ENCODE assay signal across 13 mouse cellular contexts in genomic region chr17:28300850-28301249, GRCm38 (mm10). TPM values are rescaled to one million over a fixed set of nuclear protein-coding genes. Genes with fewer than 3 reads are reported as not detected.
DNase-seq lines count a peak whose midpoint lies in the region; TF ChIP-seq lines count a peak whose summit lies in the region.
"Had no signal": no experiment of that assay in that cellular context is flagged by ENCODE, and none has a peak within 500 bp of the region (broad histone marks: within the 10 kb centered on the region; RNA-seq: fewer than 3 reads in every experiment).

No protein-coding gene starts in this region.

- no peak overlapping the region for H3K4me3 ChIP-seq in heart, embryonic 10.5 days
- peak overlapping the region; percentile 23; the same call in 1 of the 2 replicates for H3K4me3 ChIP-seq in E14TG2a.4 (replicated peaks; ENCODE audit: low read length)
- no peak overlapping the region for H3K4me3 ChIP-seq in embryonic facial prominence, embryonic 10.5 days
- H3K4me3 ChIP-seq: erythroblast, embryonic 14.5 days; intestine, embryonic 15.5 days had no signal

- peaks cover 25% of the 10 kb centered on the region for H3K36me3 ChIP-seq in heart, embryonic 10.5 days
- H3K36me3 ChIP-seq in E14TG2a.4 (ENCODE audit: insufficient read depth, low read length), result peaks cover 19% of the 10 kb centered on the region
- H3K36me3 ChIP-seq in embryonic facial prominence, embryonic 10.5 days (replicated peaks), result peaks cover 26% of the 10 kb centered on the region

- 69% methylated on average over 3 of the region's 3 CpGs for WGBS in heart, embryonic 10.5 days
- WGBS in embryonic facial prominence, embryonic 10.5 days, result 73% methylated on average over 3 of the region's 3 CpGs

- H3K4me1 ChIP-seq in heart, embryonic 10.5 days, result peaks cover 32% of the 10 kb centered on the region
- H3K4me1 ChIP-seq in E14TG2a.4 (replicated peaks; ENCODE audit: low read depth, low read length), result peaks cover 85% of the 10 kb centered on the region
- peaks cover 48% of the 10 kb centered on the region for H3K4me1 ChIP-seq in embryonic facial prominence, embryonic 10.5 days

- H3K27ac ChIP-seq in heart, embryonic 10.5 days, result peak overlapping the region; percentile 67; the same call in 1 of the 2 replicates
- H3K27ac ChIP-seq in embryonic facial prominence, embryonic 10.5 days (replicated peaks), result peak overlapping the region; percentile 81

- no peak for TF ChIP-seq CTCF in E14TG2a.4 (conservative IDR thresholded peaks at IDR 0.05; ENCODE audit: low read length)

- H3K9me3 ChIP-seq in heart, embryonic 10.5 days, result no peaks in the 10 kb centered on the region
- H3K9me3 ChIP-seq in E14TG2a.4 (ENCODE audit: low read length), result peaks cover 8% of the 10 kb centered on the region
- no peaks in the 10 kb centered on the region for H3K9me3 ChIP-seq in embryonic facial prominence, embryonic 10.5 days
- H3K9me3 ChIP-seq: intestine, embryonic 15.5 days had no signal

- H3K27me3 ChIP-seq in heart, embryonic 10.5 days (ENCODE audit: insufficient read depth, poor library complexity, severe bottlenecking), result no peaks in the 10 kb centered on the region
- no peaks in the 10 kb centered on the region for H3K27me3 ChIP-seq in E14TG2a.4 (ENCODE audit: insufficient read depth, low read length)
- no peaks in the 10 kb centered on the region for H3K27me3 ChIP-seq in embryonic facial prominence, embryonic 10.5 days (replicated peaks; ENCODE audit: low read depth, poor library complexity, severe bottlenecking)
- H3K27me3 ChIP-seq: intestine, embryonic 15.5 days had no signal

- DNase-seq in heart, embryonic 10.5 days (ENCODE audit: low spot score), result no peak
- no peak for DNase-seq in heart, adult 11 months
- peak; percentile 52 for DNase-seq in lung, postnatal 36 days
- no peak for DNase-seq in lung, postnatal 10 days
- no peak for DNase-seq in embryonic facial prominence, embryonic 10.5 days (ENCODE audit: low spot score)
- no peak for DNase-seq in layer of hippocampus, postnatal 25 days (ENCODE audit: extremely low spot score in 1 of 2, low spot score in 1 of 2)
- DNase-seq in urinary bladder, postnatal 36 days (ENCODE audit: low spot score in 2 of 2), result no peak
- DNase-seq: heart, postnatal 4 days; thymus, postnatal 14 days had no signal

RNA-seq across cellular contexts. Expression of gene Fance, which starts 12.5 kb away (rescaled TPM):
- 25.8 and 30.6 TPM in 2 replicates for polyA plus RNA-seq in heart, embryonic 10.5 days (2016; fragmentation: Nextera tagmentation; extraction: Ambion mirVana)
- 28.4 and 30.9 TPM in 2 replicates for polyA plus RNA-seq in embryonic facial prominence, embryonic 10.5 days (2016; fragmentation: Nextera tagmentation; extraction: Ambion mirVana)
- 10 to 100 TPM; 22.6 to 27.1 TPM for total RNA-seq in layer of hippocampus, postnatal 25 days (2021)

RNA-seq across cellular contexts. Expression of gene Rpl10a, which starts 27.4 kb away (rescaled TPM):
- polyA plus RNA-seq in heart, embryonic 10.5 days (2016; fragmentation: Nextera tagmentation; extraction: Ambion mirVana), result 345 and 365 TPM in 2 replicates
- 539 and 546 TPM in 2 replicates for polyA plus RNA-seq in embryonic facial prominence, embryonic 10.5 days (2016; fragmentation: Nextera tagmentation; extraction: Ambion mirVana)
- total RNA-seq in layer of hippocampus, postnatal 25 days (2021), result 100 to 1,000 TPM; 353 to 376 TPM

RNA-seq across cellular contexts. Expression of gene Tead3, which starts 49.8 kb away (rescaled TPM):
- 6.3 and 6.5 TPM in 2 replicates for polyA plus RNA-seq in heart, embryonic 10.5 days (2016; fragmentation: Nextera tagmentation; extraction: Ambion mirVana)
- polyA plus RNA-seq in embryonic facial prominence, embryonic 10.5 days (2016; fragmentation: Nextera tagmentation; extraction: Ambion mirVana), result 8.4 and 9.2 TPM in 2 replicates
- total RNA-seq in layer of hippocampus, postnatal 25 days (2021), result 1 to 10 TPM; 2.2 to 4.0 TPM
- total RNA-seq: granulocyte monocyte progenitor cell, adult 5-6 weeks had no signal
